Mouse (Mus musculus): Measurements from ENCODE around the gene Arhgef26. TPM values are rescaled to one million over a fixed set of nuclear protein-coding genes. Genes with fewer than 3 reads are reported as not detected.

Gene Arhgef26
- total RNA-seq (2014; fragmentation: Nextera tagmentation), result not detected in 2 replicates
- 0.23 TPM in 1 of 2 replicates, not detected in the other for total RNA-seq (2017)

DNA sequence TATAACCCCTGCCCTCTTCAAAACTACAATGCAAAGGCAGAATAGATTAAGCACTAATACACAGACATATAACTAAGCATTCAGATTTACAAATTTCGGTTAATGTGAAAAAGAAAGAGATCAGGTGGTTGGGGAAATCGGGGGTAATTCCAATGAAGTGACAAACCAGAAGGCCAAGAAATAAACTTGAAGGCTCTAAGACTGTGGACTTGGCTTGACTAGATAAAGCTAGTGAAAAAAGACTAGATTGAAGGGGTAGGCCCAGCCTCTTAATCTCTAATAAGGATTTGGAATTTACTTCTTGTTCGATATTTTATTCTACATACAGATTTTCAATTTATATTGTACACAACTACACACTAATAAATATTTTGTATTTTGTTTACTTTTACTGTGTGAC lies at the start of gene Arhgef26:
Arhgef26 (plus strand) TSS at position 301 of the 400 bp plus-strand sequence.
- no peak for ATAC-seq (replicated peaks; ENCODE audit: low FRiP score, low TSS enrichment, poor library complexity, severe bottlenecking)

DNA sequence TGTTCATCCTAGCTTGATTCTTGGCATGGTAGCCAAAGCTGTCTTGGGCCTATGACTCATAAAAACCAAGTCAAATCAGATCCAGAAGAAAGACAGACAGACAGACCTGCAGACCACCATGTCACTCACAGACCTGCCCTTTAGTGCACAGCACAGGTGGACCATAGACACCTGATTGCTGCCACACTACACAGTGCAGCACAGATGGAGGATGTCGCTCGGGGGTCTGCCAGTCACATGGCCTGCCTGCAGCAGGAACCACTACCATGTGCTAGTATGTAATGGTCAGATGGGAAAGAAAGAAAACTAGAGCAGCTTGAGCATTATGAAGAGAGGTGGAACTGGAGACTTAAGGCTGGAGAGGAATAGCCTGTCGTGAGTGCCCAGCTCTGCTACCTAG lies 27.7 kb upstream of the Arhgef26 start:
- ATAC-seq (replicated peaks; ENCODE audit: low FRiP score, low TSS enrichment, poor library complexity, severe bottlenecking), result no peak

DNA sequence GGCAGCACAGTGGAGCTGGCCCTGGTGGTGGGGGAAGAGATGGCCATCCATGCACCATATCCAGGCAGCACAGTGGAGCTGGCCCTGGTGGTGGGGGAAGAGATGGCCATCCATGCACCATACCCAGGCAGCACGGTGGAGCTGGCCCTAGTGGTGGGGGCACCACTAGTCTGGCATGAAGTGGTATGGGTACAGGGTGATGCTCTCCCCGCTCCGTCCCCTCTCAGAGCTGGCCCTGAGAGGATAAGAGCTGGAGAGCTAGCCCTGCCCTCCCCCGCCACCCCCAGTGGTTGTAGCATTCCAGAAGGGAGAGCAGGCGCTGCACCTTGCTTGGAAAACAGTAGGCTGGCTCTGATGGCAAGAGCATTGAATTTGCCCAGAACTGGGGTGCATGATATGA lies 26.9 kb upstream of the Arhgef26 start:
- no peak for ATAC-seq (replicated peaks; ENCODE audit: low FRiP score, low TSS enrichment, poor library complexity, severe bottlenecking)

DNA sequence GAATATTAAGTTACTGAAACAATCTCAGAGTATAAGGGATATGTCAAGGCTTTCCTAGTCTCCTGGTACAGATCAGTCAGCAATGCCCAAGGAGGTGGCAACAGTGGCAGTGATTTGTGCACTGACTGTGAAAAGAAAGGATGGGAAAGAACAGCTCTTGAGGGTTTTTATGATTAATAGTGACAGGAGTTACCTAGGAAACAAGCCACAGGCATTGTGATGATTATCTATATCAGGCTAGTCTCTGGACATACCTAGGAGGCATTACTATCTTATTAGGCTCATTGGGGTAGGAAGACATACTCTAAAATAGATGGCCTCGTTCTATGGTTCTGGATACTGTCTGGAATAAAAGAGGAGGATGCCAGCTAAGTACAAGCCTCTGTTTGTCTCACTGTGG lies 13.4 kb upstream of the Arhgef26 start:
- no peak for ATAC-seq (replicated peaks; ENCODE audit: low FRiP score, low TSS enrichment, poor library complexity, severe bottlenecking)

DNA sequence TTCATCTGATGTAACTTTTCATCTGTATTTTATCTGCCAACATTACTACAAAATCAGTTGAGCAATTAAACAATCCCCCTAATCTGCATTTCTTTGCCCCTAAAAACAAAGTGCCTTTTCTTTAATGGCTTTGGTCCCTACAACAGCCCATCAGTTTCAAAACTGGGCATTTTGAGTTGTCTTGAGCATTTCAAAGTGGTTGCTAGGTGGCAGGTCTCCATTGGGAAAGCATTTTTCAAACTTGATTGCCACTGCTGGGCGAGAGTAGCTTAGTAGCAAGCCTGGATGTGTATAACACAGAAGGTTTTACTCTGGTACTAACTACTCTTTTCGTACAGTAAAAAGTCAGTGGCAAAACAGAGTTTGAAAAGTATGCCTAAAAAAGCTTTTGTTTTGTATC lies 10.2 kb upstream of the Arhgef26 start:
- no peak for ATAC-seq (replicated peaks; ENCODE audit: low FRiP score, low TSS enrichment, poor library complexity, severe bottlenecking)

DNA sequence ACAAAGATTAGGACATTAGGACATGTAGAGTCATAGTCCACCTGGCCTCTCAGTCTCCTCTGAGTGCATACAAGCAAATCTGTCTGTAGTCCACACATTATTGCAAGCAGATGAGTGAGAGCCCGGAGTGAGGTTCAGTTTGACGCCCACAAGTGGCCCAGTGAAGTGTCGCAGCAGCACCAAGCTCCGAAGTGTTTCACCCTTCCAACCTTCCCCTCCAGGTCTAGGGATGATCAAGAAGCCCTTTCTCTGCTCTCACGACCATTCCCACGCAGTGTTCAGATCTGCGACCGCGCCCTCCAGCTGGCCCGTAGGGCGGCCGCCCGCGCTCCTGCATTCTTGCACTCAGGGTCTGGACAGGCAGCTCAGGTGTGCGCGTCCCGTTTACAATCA lies 313 bp downstream of the Arhgef26 start:
- ATAC-seq (replicated peaks; ENCODE audit: low FRiP score, low TSS enrichment, poor library complexity, severe bottlenecking), result no peak

DNA sequence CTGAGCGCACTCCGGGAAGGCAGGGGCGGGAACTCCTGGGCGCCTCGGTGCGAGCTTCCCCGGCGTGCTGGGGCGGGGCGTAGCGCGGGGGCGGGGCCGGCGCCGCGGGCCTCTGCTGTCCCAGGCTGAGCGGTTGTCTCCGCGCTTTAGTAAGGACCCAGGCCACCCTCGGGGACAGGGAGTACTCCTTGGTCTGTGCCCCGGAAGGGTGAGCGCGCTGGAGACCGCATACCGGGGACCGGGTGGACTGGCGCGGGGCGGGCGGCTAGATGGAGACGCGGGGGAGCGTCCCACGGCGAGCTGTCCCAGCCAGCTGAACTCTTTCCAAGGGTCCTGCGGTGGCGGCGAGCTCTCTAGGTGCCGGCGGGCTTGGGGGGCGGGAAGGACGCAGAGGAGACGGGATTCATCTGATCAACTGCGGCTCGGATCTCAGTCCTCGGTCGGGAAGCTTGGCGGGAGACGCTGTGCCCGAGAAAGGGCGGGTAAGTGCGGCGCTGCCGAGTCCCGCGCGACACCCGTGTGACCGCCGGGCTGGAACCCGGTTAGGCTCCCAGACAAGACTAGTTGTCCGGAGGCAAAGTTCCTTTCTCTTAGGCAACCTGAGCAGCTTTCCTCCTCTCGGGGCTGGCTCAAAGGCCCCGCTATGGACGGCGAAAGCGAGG lies 841 bp downstream of the Arhgef26 start:
- peak; percentile 71 for ATAC-seq (replicated peaks; ENCODE audit: low FRiP score, low TSS enrichment, poor library complexity, severe bottlenecking)

DNA sequence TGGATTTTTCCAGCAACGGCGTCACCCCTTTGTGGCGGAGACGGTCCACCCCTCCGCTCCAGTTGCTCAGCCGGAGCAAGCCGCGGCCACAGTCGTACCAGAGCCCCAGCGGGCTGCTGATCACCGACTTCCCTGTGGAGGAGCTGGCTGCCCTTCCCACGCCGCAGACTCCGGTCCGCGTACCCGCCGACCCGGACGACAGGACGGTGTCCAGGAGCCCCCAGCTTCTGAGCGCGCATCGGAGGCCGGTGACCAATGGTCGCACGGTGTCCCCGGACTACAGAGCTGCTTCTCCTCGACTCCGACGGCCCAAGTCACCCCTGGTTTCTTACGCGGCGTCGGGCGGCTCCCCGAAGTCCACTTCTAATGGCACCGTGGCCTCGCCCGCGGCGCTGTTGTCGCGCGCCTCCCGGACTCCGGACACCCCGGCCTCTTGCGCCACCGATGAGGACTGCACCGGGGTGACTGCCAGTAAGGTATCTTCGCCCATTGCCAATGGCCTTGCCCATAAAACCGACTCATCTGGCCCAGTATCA lies 1.4 kb downstream of the Arhgef26 start:
- peak; percentile 26; the same call in 1 of the 2 replicates for ATAC-seq (replicated peaks; ENCODE audit: low FRiP score, low TSS enrichment, poor library complexity, severe bottlenecking)

DNA sequence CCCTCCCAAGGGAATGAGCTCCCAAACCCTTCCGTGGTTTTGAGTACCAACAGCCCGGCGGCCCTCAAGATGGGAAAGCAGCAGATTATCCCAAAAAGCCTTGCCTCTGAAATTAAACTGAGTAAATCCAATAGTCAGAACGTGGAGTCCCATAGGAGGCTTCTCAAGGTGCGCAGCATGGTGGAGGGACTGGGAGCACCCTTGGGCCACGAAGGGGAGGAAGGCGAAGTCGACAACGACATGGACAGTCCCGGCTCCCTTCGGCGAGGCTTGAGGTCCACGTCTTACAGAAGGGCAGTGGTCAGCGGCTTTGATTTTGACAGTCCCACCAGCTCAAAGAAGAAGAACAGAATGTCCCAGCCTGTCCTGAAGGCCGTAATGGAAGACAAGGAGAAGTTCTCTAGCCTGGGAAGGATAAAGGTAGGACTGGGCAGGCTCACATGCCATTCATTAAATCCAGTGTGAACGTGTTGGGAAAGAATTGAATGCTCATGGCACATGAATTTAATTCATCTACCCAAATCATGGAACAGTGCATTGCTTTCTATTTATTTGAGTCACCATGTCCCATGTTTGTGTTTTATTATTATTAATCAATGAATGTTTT lies 2.1 kb downstream of the Arhgef26 start:
- ATAC-seq (replicated peaks; ENCODE audit: low FRiP score, low TSS enrichment, poor library complexity, severe bottlenecking), result no peak

DNA sequence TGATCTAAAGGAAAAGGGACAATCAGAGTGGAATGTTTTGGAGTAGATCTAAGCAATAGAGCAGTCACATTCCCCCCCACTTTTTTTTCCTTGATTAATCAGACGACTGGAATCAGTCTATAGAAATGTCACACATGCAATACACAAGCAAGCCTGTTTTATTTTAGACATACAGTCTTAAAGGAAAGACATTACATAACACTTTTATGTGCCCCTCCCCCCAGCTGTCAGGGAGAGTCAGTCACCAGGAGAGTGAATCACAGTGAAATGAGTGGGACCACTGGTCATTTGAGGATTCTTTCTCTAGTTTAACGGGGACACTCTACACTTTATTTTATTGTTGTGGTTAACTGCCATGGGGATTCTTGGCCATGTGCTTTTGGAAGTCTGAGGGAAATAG lies 2.7 kb downstream of the Arhgef26 start:
- no peak for ATAC-seq (replicated peaks; ENCODE audit: low FRiP score, low TSS enrichment, poor library complexity, severe bottlenecking)

DNA sequence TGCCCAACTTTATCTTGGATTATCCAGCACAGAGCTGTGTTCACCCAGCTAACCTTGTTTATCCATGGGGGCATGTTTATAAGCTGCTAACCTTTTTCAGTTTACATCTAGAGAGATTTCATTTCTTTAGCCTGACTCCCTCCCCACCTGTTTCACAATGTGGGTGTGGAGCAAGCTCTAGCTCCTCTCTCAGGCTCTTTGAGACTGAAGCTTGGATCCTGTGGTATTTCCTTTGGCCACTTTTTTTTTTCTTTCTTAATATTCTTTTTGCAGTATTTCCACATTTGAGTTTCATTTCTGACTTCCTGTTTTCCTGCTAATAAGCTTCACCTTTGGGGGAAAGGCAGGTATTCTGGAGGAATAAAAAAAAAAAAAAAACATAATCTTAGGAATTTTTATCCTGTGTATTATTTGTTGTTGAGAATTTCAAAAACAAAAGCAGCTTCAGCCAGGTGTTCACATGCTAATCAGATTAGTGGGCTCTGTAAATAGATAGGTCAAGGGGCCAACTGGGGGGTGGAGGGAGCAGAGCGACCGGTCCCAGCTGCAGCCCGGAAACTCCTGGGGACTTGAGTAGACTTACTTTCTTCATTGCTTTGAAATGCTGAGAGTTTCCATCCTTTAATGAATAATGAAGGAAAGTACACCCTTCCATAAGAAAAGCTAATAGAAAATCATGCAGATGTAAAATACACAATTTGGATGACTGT lies 3.5 kb downstream of the Arhgef26 start:
- ATAC-seq (replicated peaks; ENCODE audit: low FRiP score, low TSS enrichment, poor library complexity, severe bottlenecking), result no peak

DNA sequence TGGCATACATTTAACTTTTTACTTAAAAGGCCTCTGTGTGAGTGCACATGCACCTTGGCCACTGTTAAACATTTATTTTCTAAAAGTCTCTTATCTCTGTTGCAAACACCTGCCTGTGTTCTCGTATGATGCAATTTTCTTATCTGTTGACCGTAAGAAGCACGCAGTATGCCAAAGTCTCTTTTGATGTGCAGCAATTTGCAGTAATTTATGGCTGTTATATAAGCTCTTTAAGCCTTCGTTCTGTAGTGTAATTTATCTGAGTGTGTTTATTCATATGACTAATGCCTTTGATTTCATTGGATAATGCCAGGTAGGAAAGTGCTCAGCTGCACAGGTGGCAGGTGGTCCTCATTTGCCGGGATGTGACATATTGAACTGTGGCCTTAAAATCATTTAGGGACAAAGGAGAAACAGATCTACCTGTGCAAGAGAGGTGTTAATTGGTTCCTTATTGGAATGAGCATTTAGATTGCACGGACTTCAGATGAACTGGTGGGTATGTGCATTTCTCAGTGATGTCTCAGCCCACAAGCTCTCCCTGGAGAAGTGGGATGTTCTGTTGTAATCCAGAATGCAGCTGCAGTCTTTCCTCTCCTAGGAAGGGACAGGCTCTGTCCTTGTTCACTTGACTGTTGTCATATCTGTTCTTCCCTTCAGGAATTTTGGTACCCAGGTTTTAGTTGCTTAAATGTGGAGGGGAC lies 10.5 kb downstream of the Arhgef26 start:
- no peak for ATAC-seq (replicated peaks; ENCODE audit: low FRiP score, low TSS enrichment, poor library complexity, severe bottlenecking)

DNA sequence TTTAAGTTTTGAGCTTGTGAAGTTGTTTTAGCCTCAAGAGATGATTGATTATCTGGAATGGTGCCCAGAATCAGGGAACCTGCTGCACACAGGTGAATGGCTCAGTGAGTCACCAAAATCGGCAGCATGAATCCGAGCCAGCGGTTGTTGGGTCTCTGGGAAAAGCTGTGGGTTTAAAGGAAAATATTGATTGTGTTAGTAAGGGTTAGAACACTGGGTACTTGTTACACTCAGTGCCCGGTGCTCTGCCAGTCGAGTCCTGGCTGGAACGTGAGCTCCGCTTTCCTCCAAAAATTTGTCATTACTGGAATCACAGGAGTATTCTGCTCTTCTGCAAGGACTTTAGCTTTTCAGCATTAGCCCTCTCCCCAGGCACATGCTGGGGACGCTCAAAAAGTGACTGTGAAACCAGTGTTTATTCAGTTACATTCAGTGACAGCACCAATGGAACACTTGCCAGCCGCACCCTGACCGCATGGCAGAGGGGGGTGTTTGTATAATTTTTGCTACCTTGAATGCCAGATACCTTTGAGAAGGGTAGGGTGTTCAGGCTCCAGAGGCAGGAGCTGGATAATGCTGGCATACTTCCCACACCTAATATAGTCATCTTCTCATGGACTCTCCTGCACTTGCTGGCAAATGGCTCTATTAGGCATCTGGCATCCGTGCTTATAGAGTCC lies 11.2 kb downstream of the Arhgef26 start:
- no peak for ATAC-seq (replicated peaks; ENCODE audit: low FRiP score, low TSS enrichment, poor library complexity, severe bottlenecking)

DNA sequence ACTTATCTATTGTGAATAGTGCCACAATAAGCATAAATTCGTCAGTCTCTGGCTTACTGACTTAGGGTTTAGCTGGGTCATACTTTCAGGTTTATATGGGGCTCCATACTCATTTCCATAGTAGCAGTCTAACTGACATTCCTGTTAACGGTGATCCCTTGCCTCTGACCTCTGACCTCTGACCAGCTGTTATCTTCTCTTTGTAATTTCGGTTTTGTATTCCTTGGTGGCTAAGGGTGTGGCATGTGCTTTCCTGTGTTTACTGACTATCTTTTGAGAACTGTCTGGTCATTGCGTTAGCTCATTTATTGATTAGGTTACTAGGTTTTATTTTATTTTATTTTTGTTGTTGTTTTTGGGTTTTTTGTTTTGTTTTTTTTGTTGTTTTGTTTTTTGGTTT lies 13.9 kb downstream of the Arhgef26 start:
- ATAC-seq (replicated peaks; ENCODE audit: low FRiP score, low TSS enrichment, poor library complexity, severe bottlenecking), result no peak

DNA sequence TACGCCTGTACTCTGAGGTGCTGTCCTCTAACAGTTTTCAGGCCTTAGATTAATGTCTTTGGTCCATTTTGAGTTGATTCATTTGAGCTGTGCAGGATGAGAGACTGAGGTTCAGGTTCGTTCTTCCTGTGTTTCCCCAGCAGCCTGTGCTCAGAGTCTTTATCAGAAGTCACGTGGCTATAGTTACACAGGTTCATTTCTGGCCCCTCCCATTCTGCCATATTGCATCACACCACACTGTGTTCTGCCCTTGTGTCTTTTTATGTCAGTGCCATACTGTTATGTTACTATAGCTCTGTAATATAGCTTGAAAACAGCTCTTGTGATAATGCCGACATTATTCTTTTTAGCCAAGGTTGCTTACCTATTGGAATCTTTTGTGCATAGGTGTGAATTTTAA lies 14.7 kb downstream of the Arhgef26 start:
- no peak for ATAC-seq (replicated peaks; ENCODE audit: low FRiP score, low TSS enrichment, poor library complexity, severe bottlenecking)

DNA sequence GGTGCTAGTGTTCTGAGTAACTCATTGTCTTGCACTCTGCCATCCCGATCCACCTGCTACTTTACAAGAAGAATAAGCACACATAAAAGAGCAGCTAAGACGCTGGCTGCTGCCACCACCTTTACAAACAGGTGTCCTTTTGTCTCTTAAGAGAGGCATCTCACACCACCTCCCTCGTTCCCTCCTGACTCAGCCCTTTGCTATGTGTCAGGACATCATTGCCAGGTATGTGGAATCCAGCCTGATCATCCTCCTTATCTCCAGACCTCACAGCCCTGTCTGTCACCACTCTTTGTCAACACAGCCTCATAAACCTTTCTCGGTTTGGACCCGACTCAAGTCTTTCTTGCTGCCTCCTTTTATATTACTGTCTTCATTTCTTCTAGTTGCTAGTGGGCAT lies 29.7 kb downstream of the Arhgef26 start:
- ATAC-seq (replicated peaks; ENCODE audit: low FRiP score, low TSS enrichment, poor library complexity, severe bottlenecking), result no peak

DNA sequence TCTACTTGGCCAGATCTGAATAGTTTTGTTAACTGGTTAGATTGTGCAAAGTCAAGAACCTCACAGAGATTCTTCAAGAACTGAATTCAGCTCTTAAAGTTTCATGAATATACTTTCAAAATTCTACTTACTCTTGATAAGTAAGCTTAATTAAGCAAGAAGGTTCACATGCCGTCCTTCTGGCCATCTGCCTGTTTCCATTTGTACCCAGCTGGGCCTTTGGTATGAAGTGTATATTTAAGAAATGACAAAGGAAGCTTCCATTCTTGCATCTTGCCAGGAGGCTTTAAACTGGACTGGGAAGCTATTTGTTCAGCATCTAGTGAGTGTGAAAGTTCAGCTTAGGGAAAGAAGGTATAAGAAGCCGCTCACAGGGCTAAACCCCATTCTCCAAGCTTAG lies 34.7 kb downstream of the Arhgef26 start:
- ATAC-seq (replicated peaks; ENCODE audit: low FRiP score, low TSS enrichment, poor library complexity, severe bottlenecking), result no peak

DNA sequence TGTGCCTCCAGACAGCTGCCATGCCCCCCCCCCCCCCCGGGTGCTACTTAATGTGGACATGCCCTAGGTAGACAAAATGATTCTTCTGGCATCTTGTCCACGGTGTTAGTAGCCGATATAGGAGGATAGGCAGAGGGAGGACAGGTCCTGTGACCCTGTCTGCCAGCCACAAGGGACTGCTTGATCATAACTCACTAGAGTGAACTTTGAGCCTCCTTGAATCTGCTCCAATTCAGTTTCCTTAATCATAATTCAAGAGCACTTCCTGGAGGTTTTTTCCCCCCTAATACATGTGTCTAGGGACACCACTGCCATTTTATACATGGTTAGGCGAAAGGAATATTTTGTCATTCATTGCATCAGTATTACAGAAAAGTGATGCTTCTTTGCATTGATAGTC lies 36.2 kb downstream of the Arhgef26 start:
- ATAC-seq (replicated peaks; ENCODE audit: low FRiP score, low TSS enrichment, poor library complexity, severe bottlenecking), result no peak

DNA sequence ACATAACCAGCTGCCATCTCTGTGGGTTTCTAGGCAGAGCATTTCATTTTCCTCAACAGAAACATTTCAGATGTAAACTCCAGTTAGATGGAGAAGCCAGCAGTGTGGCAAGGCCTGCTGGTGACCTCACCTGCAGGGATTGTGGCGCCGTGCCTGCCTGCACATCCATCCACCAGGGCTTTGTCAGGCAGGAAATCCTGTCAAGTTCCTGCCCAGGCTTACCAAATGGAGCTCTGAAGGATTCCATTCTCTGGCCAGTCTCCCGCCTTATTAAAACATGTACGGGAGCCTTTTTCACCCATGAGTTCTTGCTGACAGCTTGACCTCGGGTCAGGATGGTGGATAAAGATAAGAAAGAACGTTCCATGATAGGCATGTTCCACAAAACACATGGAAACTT lies 36.7 kb downstream of the Arhgef26 start:
- no peak for ATAC-seq (replicated peaks; ENCODE audit: low FRiP score, low TSS enrichment, poor library complexity, severe bottlenecking)
